Mouse (Mus musculus) hindbrain, embryonic 13.5 days (tissue): Measurements from ENCODE around the gene Rab42. TPM values are rescaled to one million over a fixed set of nuclear protein-coding genes. Genes with fewer than 3 reads are reported as not detected.

Source experiments
- ATAC-seq: fragments of 200-750 bp; cut with Nextera tagmentation; 2 replicates; pipeline ENCODE4 v1.8.0; 2017; ENCODE audit warnings: moderate TSS enrichment; ENCODE audit not compliant: low FRiP score
- H3K27ac ChIP-seq: fragments of 300-500 bp; sonication (generic); 2 replicates; pipeline ENCODE4 v1.5.1; 2015; ENCODE audit warnings: inconsistent platforms, mild to moderate bottlenecking, moderate library complexity
- H3K27me3 ChIP-seq: fragments of 300-500 bp; sonication (generic); 2 replicates; pipeline ENCODE4 v1.6.1; 2015; ENCODE audit warnings: mild to moderate bottlenecking, inconsistent platforms
- H3K36me3 ChIP-seq: fragments of 300-500 bp; sonication (generic); 2 replicates; pipeline ENCODE4 v1.6.1; 2015; ENCODE audit warnings: mild to moderate bottlenecking, inconsistent platforms
- H3K4me1 ChIP-seq: fragments of 300-500 bp; sonication (generic); replicated peaks from 2 replicates; pipeline ENCODE4 v1.6.1; 2015; ENCODE audit warnings: inconsistent platforms
- H3K4me2 ChIP-seq: fragments of 300-500 bp; sonication (generic); 2 replicates; pipeline ENCODE4 v1.6.1; 2015; ENCODE audit warnings: inconsistent platforms, mild to moderate bottlenecking, moderate library complexity
- H3K4me3 ChIP-seq: fragments of 300-500 bp; sonication (generic); 2 replicates; pipeline ENCODE4 v1.5.1; 2015; ENCODE audit warnings: mild to moderate bottlenecking, inconsistent platforms
- H3K9ac ChIP-seq: fragments of 300-500 bp; sonication (generic); 2 replicates; pipeline ENCODE4 v1.6.1; 2015; ENCODE audit warnings: mild to moderate bottlenecking, inconsistent platforms
- H3K9me3 ChIP-seq: fragments of 300-500 bp; sonication (generic); 2 replicates; pipeline ENCODE4 v1.6.1; 2016; ENCODE audit warnings: inconsistent platforms
- WGBS: fragments of 180-500 bp; shearing (Covaris S2); methylation state at CpG from one replicate; pipeline ENCODE4 v1.1.7; 2015; 5-methylcytosine and 5-hydroxymethylcytosine counted together
- polyA plus RNA-seq: library from polyadenylated mRNA; unstranded; fragments of >200 nt; fragmentation: Nextera tagmentation; extraction: Ambion mirVana; gene quantifications from 2 replicates; pipeline ENCODE4 v1.2.1, GENCODE M21; 2015

Rab42 gene
- polyA plus RNA-seq: 0.80 and 0.84 TPM in 2 replicates

GRCm38 (mm10) chr4:132302939-132303479 is at the start of gene Rab42:
TSS of gene Rab42 (minus strand) at chr4:132303385.
- WGBS: 1% methylated on average over 31 of the region's 31 CpGs
- Histone ChIP-seq H3K9me3 (no peaks in the 10 kb centered on the region), H3K4me3 (peak within 1 kb of the TSS; percentile 45), H3K4me2 (peak within 1 kb of the TSS; percentile 60), H3K9ac (peak within 1 kb of the TSS; percentile 71), H3K36me3 (no peaks in the 10 kb centered on the region), H3K27me3 (no peaks in the 10 kb centered on the region), H3K27ac (no peak within 1 kb of the TSS; the same call in 1 of the 2 replicates), H3K4me1 (peaks cover 5% of the 10 kb centered on the region; the same call in 1 of the 2 replicates)
- ATAC-seq: peak; percentile 72

- Histone ChIP-seq H3K9ac (peak overlapping the region; percentile 87), H3K27ac (peak overlapping the region; percentile 92), H3K4me1 (peaks cover 25% of the 10 kb centered on the region), H3K27me3 (no peaks in the 10 kb centered on the region), H3K4me3 (peak overlapping the region; percentile 79), H3K4me2 (peak overlapping the region; percentile 90), H3K36me3 (peaks cover 24% of the 10 kb centered on the region), H3K9me3 (no peaks in the 10 kb centered on the region)
- WGBS: under 1% methylated on average over 14 of the region's 14 CpGs
- no peak for ATAC-seq
Observed at GRCm38 (mm10) chr4:132352739-132353138, 49.6 kb upstream of the Rab42 start.

GRCm38 (mm10) chr4:132351401-132351800 is 48.2 kb upstream of the Rab42 start:
- ATAC-seq: no peak
- peak overlapping the region; percentile 90; the same call in 1 of the 2 replicates for H3K4me2 ChIP-seq
- H3K4me3 ChIP-seq: no peak overlapping the region
- no peaks in the 10 kb centered on the region for H3K27me3 ChIP-seq
- no peak overlapping the region for H3K27ac ChIP-seq
- H3K4me1 ChIP-seq: peaks cover 25% of the 10 kb centered on the region
- 47% methylated on average over 1 of the region's 1 CpGs for WGBS
- peak overlapping the region; percentile 87; the same call in 1 of the 2 replicates for H3K9ac ChIP-seq
- H3K36me3 ChIP-seq: 0 out of 2 replicates have a peak, but pooled peaks cover 13% of the 10 kb centered on the region
- no peaks in the 10 kb centered on the region for H3K9me3 ChIP-seq

GRCm38 (mm10) chr4:132350854-132351253 is 47.7 kb upstream of the Rab42 start:
- 66% methylated on average over 3 of the region's 3 CpGs for WGBS
- Histone ChIP-seq H3K4me1 (peaks cover 25% of the 10 kb centered on the region), H3K9ac (no peak overlapping the region), H3K27me3 (no peaks in the 10 kb centered on the region), H3K4me3 (no peak overlapping the region), H3K27ac (no peak overlapping the region), H3K4me2 (no peak overlapping the region), H3K36me3 (0 out of 2 replicates have a peak, but pooled peaks cover 13% of the 10 kb centered on the region), H3K9me3 (no peaks in the 10 kb centered on the region)
- ATAC-seq: no peak

- Histone ChIP-seq H3K27me3 (no peaks in the 10 kb centered on the region), H3K4me3 (no peak overlapping the region), H3K9me3 (no peaks in the 10 kb centered on the region), H3K4me1 (peaks cover 25% of the 10 kb centered on the region), H3K36me3 (0 out of 2 replicates have a peak, but pooled peaks cover 13% of the 10 kb centered on the region), H3K27ac (no peak overlapping the region), H3K9ac (no peak overlapping the region), H3K4me2 (no peak overlapping the region)
- WGBS: 37% methylated on average over 2 of the region's 2 CpGs
- no peak for ATAC-seq
Observed at GRCm38 (mm10) chr4:132350123-132350740, 47.0 kb upstream of the Rab42 start.

- ATAC-seq: no peak
- H3K4me1 ChIP-seq: peaks cover 31% of the 10 kb centered on the region
- no peak overlapping the region for H3K4me3 ChIP-seq
Observed at GRCm38 (mm10) chr4:132349495-132350122, 46.4 kb upstream of the Rab42 start.

GRCm38 (mm10) chr4:132346661-132347060 is 43.5 kb upstream of the Rab42 start:
- 67% methylated on average over 3 of the region's 3 CpGs for WGBS
- Histone ChIP-seq H3K4me3 (no peak overlapping the region), H3K4me2 (no peak overlapping the region), H3K9ac (no peak overlapping the region), H3K36me3 (0 out of 2 replicates have a peak, but pooled peaks cover 13% of the 10 kb centered on the region), H3K9me3 (no peaks in the 10 kb centered on the region), H3K4me1 (peaks cover 35% of the 10 kb centered on the region), H3K27me3 (no peaks in the 10 kb centered on the region), H3K27ac (no peak overlapping the region)
- no peak for ATAC-seq

More at GRCm38 (mm10) chr4:132349495-132350122, 46.4 kb upstream of the Rab42 start:
- Histone ChIP-seq H3K27me3 (no peaks in the 10 kb centered on the region), H3K36me3 (0 out of 2 replicates have a peak, but pooled peaks cover 13% of the 10 kb centered on the region), H3K4me2 (no peak overlapping the region), H3K9ac (no peak overlapping the region), H3K9me3 (no peaks in the 10 kb centered on the region), H3K27ac (no peak overlapping the region)
- WGBS: 61% methylated on average over 3 of the region's 3 CpGs

- ATAC-seq: no peak
- H3K9me3 ChIP-seq: no peaks in the 10 kb centered on the region
- no peak overlapping the region for H3K9ac ChIP-seq
- peaks cover 31% of the 10 kb centered on the region for H3K4me1 ChIP-seq
- 0 out of 2 replicates have a peak, but pooled peaks cover 9% of the 10 kb centered on the region for H3K36me3 ChIP-seq
- WGBS: 82% methylated on average over 4 of the region's 4 CpGs
- H3K4me3 ChIP-seq: no peak overlapping the region
- no peak overlapping the region for H3K27ac ChIP-seq
- H3K4me2 ChIP-seq: no peak overlapping the region
- no peaks in the 10 kb centered on the region for H3K27me3 ChIP-seq
Observed at GRCm38 (mm10) chr4:132346261-132346660, 43.1 kb upstream of the Rab42 start.

GRCm38 (mm10) chr4:132345843-132346212 is 42.6 kb upstream of the Rab42 start:
- no peak overlapping the region for H3K9ac ChIP-seq
- no peak overlapping the region for H3K4me2 ChIP-seq
- H3K27ac ChIP-seq: no peak overlapping the region
- H3K9me3 ChIP-seq: no peaks in the 10 kb centered on the region
- peaks cover 27% of the 10 kb centered on the region for H3K4me1 ChIP-seq
- 0 out of 2 replicates have a peak, but pooled peaks cover 5% of the 10 kb centered on the region for H3K36me3 ChIP-seq
- H3K27me3 ChIP-seq: no peaks in the 10 kb centered on the region
- ATAC-seq: no peak
- 48% methylated on average over 5 of the region's 5 CpGs for WGBS
- H3K4me3 ChIP-seq: peak overlapping the region; percentile 83

GRCm38 (mm10) chr4:132345135-132345842 is 42.1 kb upstream of the Rab42 start:
- WGBS: under 1% methylated on average over 79 of the region's 83 CpGs
- peaks cover 27% of the 10 kb centered on the region for H3K4me1 ChIP-seq
- H3K9me3 ChIP-seq: no peaks in the 10 kb centered on the region
- no peaks in the 10 kb centered on the region for H3K27me3 ChIP-seq
- peak; percentile 89 for ATAC-seq
- H3K36me3 ChIP-seq: no peaks in the 10 kb centered on the region
- H3K4me2 ChIP-seq: peak overlapping the region; percentile 96
- peak overlapping the region; percentile 66; the same call in 1 of the 2 replicates for H3K27ac ChIP-seq
- peak overlapping the region; percentile 84 for H3K9ac ChIP-seq
- H3K4me3 ChIP-seq: peak overlapping the region; percentile 83

GRCm38 (mm10) chr4:132344403-132345134 is 41.4 kb upstream of the Rab42 start:
- peak; percentile 32; the same call in 1 of the 2 replicates for ATAC-seq
- Histone ChIP-seq H3K4me3 (peak overlapping the region; percentile 83), H3K4me2 (peak overlapping the region; percentile 96), H3K36me3 (peaks cover 5% of the 10 kb centered on the region), H3K4me1 (peaks cover 27% of the 10 kb centered on the region), H3K27ac (no peak overlapping the region), H3K9ac (peak overlapping the region; percentile 84), H3K27me3 (no peaks in the 10 kb centered on the region), H3K9me3 (no peaks in the 10 kb centered on the region)
- 11% methylated on average over 13 of the region's 13 CpGs for WGBS
